Mouse (Mus musculus) E14TG2a.4 (cell line): ENCODE data around the gene Itgb4.

Source experiments
- CTCF ChIP-seq: conservative IDR thresholded peaks from 2 replicates; pipeline ENCODE4 v1.5.1; 2014; ENCODE audit warnings: low read length
- POU5F1 ChIP-seq: IDR thresholded peaks from 2 replicates; pipeline ENCODE4 v1.6.1; 2014; ENCODE audit warnings: low read length, borderline replicate concordance

GRCm38 (mm10) chr11:116030898-116031845 is 56.7 kb downstream of the Itgb4 start:
- TF ChIP-seq CTCF, result no peak
- no peak for TF ChIP-seq POU5F1
